Mouse (Mus musculus): ENCODE measurements around the gene Ptpn14.

Gene Ptpn14

DNA sequence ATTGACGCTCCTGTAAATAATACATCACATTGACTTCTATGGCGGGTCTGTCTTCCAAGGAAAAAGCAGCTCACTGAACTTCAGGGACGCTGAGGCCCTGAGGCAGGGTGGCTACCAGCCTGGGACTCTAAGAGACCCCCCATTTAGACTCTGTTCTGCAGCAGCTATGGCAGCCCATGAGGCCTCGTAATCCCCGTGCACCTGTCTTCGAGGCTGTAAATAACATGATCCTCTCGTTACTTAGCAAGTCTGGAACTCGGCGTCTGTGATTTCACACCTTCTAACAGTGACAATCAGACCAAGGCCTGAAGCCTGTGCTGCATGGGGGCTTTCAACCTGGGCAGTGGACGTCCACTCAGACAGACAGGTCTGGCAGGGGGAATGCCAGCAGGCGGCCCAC is 175.1 kb downstream of the Ptpn14 start:
- no peak for DNase-seq (ENCODE audit: low spot score)

DNA sequence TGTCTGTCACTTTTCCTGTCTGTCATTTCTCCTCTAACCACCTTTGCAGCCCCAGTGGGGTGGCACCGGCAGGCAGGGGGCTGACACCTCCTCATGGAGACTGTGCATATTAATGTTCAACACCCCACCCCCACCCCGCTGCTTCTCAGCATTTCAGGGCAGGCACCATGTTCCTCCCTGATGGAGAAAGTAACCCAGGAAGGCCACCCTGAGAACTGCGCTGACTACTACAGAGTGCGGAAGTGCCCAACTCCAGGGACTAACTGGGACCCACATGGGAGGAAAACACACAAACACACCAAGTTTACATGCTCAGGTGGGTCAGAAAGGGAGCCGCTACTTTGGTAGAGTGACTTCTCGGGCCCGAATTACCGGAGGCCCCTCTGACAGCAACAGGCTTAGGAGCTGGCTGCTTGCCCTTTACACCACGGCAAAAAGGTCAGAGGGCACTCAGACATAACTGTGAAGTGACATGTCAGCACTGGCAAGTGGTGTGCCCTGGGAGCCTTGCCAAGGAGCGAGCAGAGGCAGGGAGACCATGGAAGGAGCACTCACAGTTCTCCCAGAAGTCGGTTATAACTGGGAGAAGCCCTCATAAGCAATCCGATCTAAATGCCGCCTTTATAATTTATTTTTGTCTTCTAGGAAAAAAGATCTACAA is 182.7 kb downstream of the Ptpn14 start:
- peak; percentile 15 for DNase-seq (ENCODE audit: low spot score)

DNA sequence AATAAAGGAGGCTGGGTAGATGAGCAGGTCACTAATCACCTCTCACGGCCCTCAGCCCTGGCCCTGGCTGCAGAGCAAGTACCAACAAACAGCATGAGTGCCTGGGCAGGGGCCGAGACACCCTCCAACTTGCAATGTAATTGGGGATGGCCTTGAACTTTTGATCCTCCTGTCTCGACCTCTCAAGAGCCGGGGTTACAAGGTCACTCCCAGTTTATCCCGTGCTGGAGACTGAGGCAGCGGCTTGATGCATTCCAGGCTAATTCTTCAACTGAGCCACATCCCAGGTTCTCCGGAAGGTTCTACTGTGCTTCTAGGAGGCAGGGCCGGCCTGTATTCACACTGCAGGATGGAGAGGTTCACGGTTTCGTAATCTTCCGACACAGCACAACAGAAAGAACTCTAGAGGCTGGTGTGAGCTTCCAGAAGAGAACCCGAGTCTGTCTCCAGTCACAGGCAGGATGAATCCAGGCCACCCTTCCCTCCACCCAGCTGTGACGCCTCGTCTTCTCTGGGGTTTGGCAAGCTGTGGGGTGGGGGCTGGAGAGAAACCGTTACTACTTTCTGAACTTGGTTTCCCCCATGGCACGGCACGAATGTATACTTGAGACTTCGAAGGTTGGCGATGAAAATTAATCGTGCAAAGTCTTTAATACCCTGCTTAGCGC is 185.2 kb downstream of the Ptpn14 start:
- DNase-seq (ENCODE audit: low spot score): no peak

DNA sequence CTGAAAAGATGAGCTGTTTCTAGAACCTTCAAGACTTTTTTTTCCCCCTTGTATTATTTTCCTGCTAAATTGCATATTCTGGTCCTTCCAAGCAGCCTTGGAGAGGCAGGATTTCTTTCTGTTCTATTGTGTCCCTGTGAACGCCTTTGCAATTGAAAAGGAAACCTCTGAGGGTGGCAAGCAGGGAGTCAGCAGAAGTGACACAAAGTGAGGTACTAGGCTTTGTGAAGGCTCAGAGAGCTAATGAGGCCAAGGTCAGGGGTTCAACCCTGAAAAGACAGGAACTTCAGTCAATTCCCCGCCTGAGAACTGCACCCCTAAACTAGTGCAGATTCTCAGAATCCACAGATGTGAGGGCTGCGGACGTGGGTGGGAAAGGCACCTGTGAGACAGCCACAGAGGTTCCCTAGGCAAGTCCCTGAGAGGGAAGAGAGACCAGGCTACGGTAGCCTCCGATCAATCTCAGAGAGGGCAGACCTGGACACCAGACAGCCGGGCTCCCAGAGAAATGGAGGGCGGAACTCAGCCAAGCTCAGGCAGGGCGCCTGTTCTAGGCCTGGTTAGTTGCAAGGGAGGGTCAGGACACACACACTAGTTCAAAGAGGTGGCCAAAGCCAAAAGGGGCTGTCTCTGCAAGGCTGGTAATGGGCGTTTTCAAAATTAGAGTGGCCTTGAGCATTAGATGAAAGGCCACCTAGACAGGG is 188.5 kb downstream of the Ptpn14 start:
- no peak for DNase-seq (ENCODE audit: low spot score)

DNA sequence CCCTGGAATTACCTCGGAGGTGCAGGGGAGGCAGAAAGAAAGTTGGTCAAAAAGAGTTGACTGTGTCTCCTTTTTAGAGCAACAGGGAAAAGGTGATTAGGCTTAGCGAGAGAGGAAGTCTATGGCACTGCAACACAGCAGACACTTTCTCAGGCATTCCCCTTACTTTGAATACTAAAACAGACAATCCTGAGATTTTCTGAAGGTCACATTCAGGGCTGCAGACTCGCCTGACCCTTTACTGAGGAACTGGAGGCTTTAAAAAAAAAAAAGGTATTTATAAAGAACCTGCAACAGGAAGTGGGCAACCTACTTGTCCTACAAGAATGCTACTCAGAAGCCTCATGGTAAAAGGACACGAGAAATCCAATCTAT is 189.0 kb downstream of the Ptpn14 start:
- no peak for DNase-seq (ENCODE audit: low spot score)

DNA sequence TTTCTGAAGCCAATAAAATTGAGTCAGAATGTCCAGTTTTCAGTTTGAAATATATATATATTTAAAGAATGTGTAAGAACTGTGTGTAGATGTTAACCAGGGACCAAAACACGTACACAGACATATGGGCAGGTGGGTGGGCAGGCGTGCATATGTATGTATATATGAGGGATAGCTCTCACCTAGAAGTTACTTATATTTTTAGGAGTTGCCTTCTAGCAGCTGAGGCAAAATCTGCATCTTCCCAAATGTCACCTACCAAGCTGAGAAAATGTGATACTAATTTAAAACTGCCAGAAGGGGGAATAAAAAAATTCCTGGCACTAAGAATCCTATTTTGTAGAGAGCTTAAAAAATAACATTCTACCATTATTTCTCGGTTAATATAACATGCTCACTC is 191.7 kb downstream of the Ptpn14 start:
- DNase-seq (ENCODE audit: low spot score): no peak

DNA sequence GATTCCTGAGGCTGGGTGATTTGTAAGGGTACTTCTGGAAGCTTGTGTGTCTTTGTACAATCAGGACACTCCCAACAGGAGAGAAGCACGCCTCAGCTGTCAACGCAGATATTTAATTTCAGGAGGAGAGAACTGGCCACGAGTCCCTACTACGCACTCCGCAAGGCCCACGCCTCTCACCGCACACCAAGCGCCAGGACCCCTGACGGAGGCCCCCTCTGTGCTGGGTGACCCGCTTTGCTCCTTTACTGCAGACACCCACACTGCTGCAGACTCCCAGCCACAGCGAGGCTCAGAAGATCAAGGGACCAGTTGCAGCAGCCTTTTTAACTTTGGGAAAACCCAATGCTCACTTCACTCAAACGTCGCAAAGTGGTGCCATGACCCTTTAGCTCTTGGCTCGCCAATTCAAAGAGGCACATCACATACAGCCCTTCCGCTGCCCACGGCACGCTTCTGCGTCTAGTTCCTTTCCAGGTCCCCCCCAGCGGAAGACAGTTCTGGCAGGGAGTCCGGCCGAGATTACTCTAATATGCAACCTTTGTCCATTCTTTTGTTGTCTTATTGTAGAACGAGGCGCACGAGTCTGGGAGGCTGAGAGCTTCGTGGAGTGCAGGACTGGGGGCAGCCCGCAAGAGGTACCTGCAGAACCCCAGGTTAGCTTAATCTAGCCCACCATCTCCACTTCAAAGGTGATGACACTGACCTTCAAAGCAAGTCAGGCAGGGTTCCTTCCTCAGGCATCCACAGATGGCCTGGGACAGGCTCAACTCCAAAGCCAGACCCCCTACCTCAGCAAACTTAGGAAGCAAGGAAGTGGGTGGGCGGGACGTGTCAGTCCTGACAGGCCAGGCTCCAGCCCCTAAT is 192.9 kb downstream of the Ptpn14 start:
- DNase-seq (ENCODE audit: low spot score): no peak

DNA sequence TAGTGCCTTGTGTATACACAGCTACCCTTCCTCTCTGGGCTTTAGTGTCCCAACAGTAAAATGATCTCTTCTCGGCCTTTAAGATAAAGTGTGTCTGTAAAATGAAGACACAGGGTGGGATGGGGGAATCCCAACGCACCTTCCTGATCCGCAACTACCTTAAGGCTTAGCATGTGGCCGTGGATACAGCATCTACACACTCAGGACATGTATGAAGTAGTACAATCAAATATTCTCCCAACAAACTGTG is 193.4 kb downstream of the Ptpn14 start:
- no peak for DNase-seq (ENCODE audit: low spot score)

DNA sequence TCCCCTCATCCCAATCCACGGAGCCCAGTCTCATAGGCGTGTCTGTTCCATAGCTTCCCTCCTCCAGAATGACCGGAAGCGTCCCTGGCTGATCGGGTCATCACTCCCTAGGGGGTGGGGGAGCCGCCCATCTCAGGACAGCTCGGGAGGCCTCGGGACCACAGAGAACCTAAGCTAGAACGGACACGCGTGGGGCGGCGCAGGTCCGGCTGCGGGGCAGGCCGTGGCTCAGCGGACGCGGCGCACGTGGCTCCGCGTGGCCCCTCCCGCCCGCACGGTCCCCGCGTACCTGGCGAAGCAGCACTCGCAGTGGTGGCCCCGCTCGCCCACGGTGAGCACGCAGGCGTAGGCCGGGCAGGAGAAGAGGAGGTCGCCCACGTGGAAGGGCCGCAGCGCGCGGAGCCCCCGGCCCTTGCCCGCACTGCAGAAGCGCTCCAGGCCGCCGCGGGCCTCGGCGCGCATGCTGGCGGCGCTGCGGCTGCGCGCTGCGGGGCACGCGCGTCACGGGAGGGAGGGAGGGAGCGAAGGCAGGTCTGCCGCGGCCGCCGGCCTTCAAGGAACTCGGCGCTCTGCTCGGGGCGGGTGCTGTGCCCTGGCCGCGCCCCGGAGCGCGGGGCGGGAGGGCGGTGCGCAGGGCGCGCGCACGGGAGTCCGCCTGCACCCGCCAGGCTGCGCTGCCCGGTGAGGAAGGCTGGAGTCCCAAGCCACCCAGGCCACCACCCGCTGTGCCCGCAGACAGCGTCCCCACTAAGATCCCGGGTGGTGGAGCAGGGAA is 193.9 kb downstream of the Ptpn14 start, which contains the start of gene Smyd2:
Gene Smyd2, minus strand, starts transcription at position 546 of the 775 bp plus-strand sequence.
- peak; percentile 55 for DNase-seq (ENCODE audit: low spot score)

DNA sequence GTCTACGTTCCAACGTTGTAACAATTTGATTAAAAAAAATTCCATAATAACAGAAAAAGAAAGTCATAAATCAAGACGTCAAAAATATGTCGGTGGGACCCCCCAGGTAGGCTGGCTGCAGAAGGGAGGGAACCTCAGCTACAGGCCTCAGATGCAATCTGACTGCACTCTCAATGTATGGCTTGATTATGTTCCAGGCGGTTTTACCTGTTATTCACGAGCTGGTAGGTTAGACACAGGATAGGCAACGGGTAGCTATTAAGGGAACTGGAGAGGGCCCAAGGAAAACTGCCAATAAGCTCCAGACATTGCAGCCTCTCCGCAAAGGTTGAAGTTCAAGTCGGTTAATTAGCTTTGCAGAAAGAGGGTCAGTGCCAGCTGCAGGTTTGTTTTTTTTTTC is 194.7 kb downstream of the Ptpn14 start:
- DNase-seq (ENCODE audit: low spot score): no peak

DNA sequence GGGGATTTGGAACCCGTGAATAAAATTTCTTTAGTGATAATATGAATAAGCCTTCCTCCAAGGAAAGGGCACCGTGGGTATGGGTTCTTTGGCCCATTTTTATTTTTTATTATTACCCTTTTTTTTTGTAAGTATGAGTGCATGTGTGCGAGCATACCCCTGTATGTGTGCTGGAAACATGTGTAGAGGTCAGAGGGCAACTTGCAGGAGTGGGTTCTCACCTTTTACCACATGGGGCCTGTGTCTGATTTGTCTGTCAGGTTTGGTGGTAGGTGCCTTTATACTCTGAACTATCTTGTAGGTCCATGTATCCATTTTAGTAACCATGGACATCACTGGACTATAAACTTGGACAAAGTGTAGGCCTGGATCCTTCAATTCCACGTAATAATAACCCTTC is 195.1 kb downstream of the Ptpn14 start:
- no peak for DNase-seq (ENCODE audit: low spot score)

DNA sequence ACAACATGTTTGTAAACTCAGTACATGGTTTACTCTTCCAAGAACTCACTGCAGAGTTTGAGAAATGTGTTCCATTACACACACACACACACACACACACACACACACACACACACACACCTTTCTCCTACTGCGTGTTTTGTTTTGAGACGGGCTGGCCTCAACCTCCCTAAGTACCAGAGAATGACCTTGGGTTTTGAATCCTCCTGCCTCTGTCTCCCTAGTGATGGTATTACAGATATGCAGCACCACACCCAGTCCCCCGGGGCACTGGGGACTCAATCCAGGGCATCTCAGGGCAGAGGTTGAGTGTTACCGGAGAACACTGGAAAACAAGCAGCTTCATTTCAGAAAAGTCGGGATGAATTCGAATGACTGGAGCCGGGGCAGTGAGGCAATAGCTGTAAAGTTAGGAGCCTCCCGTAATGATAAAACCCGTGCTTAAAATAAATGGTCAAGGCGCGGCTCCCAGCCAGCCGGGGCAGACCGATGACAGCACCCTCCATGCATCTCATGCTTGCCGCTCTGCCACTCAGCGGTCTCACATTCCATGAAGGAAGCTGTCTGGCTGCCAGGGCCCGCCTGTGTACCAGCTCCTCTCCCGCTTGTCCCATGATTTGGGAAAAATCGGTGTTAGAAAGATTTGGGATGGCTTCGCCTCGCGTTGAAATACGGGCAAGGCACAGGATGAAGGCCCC is 196.0 kb downstream of the Ptpn14 start:
- no peak for DNase-seq (ENCODE audit: low spot score)

DNA sequence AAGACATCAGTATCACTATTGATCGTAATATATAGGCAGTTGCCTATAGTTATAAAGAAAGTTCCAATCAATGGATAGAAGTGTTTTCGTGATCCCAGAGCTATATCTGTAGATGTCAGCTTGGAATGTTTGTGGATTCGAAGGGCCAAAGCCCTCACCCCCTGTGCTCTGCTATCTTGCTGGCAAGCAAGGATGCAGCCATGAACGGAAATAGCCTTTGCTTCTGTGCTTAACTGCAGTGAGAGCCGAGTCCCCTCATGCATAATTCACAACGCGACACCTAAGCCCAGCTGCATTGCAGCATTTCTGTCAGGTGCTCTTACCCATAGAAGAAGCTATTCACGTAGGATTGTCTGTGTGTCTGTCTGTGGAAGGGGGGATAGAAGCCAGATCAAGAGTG is 198.2 kb downstream of the Ptpn14 start:
- DNase-seq (ENCODE audit: low spot score): no peak
